Mouse (Mus musculus): Measurements from ENCODE around the gene Pkhd1.
"Not testable (repeated sequence)": the region's sequence is repeated elsewhere in the genome, so short reads cannot be mapped to it uniquely, and the experiment has no call there.

Pkhd1 gene

GRCm38 (mm10) chr1:20486087-20486486 is 131.8 kb downstream of the Pkhd1 start:
- DNase-seq (ENCODE audit: low spot score) = no peak

DNA sequence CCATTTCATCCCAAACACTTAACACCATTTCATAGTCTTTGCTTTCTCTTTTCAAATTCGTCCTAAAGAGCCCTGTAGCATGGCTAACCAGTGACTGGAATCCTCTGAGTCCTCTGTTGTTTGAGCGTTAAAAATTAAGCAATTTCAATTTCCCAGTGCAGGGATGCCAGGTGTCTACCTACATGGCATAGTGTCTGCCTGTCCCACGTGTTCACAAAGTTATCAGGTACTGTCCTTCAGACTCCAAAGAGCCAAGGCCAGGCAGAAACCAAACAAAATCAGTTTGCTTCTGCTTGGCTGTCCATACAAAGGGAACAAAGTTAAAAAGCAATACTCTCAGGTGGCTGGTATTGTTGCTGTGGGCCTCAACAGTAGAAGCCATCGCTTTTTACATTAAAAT is 136.0 kb downstream of the Pkhd1 start:
- no peak for DNase-seq (ENCODE audit: low spot score)

DNA sequence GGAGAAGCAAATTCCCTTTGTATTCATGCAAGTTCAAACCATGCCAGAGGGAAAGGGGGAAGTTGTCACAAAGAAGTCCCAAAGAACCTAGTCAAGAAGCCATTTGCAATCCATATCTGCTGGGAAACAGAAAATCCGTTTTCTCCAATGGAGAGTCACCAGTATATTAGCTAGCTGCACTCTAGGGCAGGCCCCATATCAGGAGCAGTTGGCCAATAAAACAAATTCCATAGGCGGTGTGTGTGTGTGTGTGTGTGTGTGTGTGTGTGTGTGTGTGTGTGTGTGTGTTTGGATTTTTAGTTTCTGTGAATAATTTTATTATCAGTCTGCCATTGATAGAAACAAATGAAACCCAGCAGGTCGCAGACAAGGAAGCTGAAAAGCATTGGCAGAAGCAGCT is 139.2 kb downstream of the Pkhd1 start:
- DNase-seq (ENCODE audit: low spot score) = no peak

- no peak for DNase-seq (ENCODE audit: low spot score)
Observed at GRCm38 (mm10) chr1:20478266-20478659, 139.6 kb downstream of the Pkhd1 start.

GRCm38 (mm10) chr1:20477561-20478265 is 140.2 kb downstream of the Pkhd1 start:
- DNase-seq (ENCODE audit: low spot score) = no peak

DNA sequence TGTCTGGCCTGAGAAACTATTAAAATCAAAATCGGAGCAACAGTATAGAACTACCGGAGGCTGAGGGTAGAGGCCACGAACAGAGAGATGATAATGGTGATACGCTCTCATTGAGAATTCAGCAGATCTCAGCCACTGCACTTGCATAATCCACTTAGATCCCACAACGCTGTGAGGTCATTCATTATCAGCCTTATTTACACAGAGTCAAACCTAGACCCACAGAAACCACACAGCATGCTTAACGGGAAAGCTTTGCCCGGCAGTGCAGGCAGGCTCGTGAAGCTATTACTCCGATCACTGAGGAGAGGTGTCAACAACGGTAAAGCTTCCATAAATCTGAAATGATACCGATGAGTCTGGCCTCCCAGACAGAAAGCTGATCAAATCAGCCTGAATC is 147.1 kb downstream of the Pkhd1 start:
- DNase-seq (ENCODE audit: low spot score) = no peak

DNA sequence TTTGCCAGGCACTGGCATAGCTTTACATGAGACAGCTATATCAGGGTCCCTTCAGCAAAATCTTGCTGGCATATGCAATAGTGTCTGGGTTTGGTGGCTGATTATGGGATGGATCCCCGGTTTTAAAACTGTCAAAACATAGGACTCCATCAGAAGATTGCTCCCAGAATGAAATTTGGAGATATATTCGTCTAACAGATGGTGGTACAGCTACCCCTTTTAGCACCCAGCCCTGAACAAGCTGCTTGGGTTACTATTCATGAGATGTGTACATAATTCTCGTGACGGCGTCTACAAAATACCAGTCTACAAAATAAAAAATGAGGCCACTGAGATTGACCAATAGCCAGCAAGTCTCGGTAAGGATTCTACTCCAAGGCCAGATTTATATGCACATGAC is 147.5 kb downstream of the Pkhd1 start:
- DNase-seq (ENCODE audit: low spot score) = no peak

DNA sequence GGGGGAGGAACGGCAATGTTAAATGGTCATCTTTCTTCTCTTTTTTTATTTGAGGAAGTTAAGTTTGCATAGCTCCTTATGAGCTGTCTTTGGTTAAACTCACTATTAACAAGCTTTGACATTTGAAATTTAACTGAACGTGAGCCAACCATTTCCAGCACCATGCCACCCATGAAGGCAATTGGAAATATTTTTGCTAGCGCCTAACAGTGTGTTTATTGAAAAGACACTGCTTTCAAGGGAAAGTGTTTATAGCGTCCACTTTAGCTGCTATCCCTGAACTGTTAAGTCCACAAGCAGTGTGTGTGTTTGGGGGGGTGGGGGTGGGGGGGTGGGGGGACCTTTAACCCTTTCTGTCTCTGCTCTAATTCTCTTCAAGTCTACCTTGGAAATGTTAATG is 151.4 kb downstream of the Pkhd1 start:
- no peak for DNase-seq (ENCODE audit: low spot score)

GRCm38 (mm10) chr1:20454621-20455020 is 163.2 kb downstream of the Pkhd1 start:
- DNase-seq (ENCODE audit: low spot score) = no peak

DNA sequence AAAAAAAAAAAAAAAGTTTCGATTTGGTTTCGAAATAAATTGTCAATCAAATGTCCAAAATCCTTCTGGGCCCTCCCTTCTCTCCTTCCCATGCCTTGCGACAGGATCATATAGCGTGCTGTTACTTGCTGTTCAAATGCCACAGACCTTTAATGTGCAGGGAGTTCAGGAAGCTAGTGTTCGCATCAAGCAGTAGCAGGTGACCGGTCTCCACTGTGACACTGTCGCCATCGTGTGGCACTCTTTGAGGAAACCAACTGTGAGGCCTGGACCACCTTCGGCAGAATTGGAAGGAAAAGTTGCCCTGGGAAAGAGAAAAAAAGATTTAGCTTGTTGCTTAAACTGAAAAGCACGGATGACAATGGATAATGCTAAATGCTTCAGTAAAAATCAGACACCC is 167.8 kb downstream of the Pkhd1 start:
- no peak for DNase-seq (ENCODE audit: low spot score)

- not testable (repeated sequence) for DNase-seq (ENCODE audit: low spot score)
Observed at GRCm38 (mm10) chr1:20432026-20432425, 185.8 kb downstream of the Pkhd1 start.

DNA sequence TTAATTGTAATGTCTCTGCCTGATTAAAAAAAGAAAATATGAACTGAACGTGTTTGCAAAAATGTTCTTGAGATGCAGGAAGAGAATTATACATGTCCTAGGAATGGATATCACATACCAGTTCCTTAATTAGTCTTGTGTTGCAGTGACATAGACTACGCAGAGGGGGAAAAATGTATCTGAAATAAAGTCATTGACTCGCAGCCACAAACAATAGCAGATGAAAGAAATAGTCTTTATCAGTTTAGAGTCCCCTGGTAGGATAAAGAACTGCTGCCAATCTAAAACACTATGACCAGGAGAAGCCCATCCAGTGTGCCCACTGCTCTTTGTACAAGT is 188.8 kb downstream of the Pkhd1 start:
- DNase-seq (ENCODE audit: low spot score) = no peak

GRCm38 (mm10) chr1:20428370-20429055 is 189.4 kb downstream of the Pkhd1 start:
- DNase-seq (ENCODE audit: low spot score) = no peak

GRCm38 (mm10) chr1:20409411-20409967 is 208.4 kb downstream of the Pkhd1 start:
- no peak for DNase-seq (ENCODE audit: low spot score)

- no peak for DNase-seq (ENCODE audit: low spot score)
Observed at GRCm38 (mm10) chr1:20398319-20398718, 219.5 kb downstream of the Pkhd1 start.

- no peak for DNase-seq (ENCODE audit: low spot score)
Observed at GRCm38 (mm10) chr1:20364437-20364836, 253.4 kb downstream of the Pkhd1 start.

GRCm38 (mm10) chr1:20344651-20345050 is 273.2 kb downstream of the Pkhd1 start:
- no peak for DNase-seq (ENCODE audit: low spot score)

DNA sequence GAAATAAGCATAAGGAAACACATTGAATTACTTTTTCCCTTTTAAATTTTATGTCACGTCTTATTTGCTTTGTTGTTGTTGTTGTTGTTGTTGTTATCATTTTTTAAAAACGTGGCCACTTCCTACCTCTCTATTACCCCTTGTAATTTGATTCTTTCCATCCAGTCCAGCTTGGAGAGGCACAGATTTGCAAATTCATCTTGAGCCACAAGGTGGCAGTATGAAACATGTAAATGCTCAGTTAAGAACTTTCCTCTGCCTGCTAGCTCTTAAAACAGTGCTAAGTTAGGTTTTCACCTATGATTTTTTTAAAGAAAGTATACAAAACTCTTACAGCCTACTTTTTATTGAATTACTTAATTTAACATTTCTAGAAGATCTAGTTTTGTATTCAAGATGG is 306.4 kb downstream of the Pkhd1 start:
- DNase-seq (ENCODE audit: low spot score) = peak; percentile 5

DNA sequence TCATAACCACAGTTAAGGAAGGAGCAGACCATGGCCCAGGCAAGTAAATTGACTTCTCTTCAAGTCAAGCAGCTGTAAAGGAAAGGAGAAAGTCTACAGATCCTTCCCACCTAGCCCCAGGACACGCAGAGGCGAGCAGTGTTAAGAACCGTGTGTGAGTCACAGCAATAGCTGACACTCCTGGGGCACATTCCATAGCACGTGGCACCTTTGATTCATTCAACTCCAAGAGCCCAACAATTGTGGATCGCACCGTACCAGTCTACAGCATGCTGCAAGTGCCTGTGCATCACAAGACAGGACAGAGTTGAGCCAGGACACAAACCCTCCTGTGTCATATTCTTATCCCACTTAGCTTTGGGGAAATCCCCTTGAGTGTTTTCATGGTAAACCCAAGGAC is 306.9 kb downstream of the Pkhd1 start:
- no peak for DNase-seq (ENCODE audit: low spot score)

DNA sequence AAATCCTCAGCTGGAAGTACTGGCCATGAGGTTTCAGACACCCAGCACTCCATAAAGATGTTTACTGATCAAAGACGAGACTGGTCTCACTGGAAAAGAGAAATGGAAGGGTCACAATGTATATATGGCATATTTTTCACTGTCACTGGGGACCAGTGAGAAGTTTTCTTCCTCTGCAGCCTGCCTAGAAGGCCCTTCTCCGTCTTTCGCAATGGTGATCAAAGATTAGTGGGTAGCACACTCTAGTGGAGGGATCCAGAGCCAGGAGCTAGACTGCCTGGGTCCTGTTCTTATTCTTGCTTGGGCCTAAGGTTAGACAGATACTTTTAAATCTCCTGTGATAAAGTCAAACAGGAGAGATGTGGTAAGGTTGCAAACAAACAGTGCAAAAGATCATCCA is 311.7 kb downstream of the Pkhd1 start:
- DNase-seq (ENCODE audit: low spot score) = no peak

- no peak for DNase-seq (ENCODE audit: low spot score)
Observed at GRCm38 (mm10) chr1:20302943-20303578, 314.8 kb downstream of the Pkhd1 start.

GRCm38 (mm10) chr1:20302187-20302942 is 315.5 kb downstream of the Pkhd1 start:
- no peak for DNase-seq (ENCODE audit: low spot score)
